Mouse (Mus musculus): Measurements from ENCODE around the gene Ints6l.
"Not testable (repeated sequence)": the region's sequence is repeated elsewhere in the genome, so short reads cannot be mapped to it uniquely, and the experiment has no call there.

Gene Ints6l

DNA sequence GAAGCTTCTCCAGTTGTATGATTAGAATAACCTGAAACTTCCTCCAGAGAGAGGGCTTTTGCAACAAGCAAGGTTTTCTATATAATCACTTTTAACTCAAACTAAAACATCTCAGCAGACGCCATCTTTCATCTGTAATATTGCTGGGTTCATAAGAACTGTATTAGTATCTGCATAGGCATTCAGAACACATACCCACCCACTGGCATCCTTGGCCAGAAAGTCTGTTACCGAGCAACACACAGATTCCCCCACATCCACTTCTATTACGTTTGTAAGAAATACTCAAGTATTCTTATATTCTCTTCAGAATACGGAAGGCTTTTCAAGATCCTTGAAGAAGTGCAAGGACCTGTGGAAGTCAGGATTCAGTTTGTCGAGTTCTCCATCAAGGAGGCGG lies 69.8 kb downstream of the Ints6l start, which contains the start of gene Gm10477:
Gene Gm10477, plus strand, starts transcription at position 301 of the 400 bp plus-strand sequence.
- not testable (repeated sequence) for DNase-seq (ENCODE audit: low spot score in 2 of 2)

- DNase-seq (ENCODE audit: low spot score in 2 of 2), result peak in 1 of 2 experiments; percentile 41
These were observed 76.6 kb downstream of the Ints6l start for GRCm38 (mm10) chrX:56531266-56531665.

DNA sequence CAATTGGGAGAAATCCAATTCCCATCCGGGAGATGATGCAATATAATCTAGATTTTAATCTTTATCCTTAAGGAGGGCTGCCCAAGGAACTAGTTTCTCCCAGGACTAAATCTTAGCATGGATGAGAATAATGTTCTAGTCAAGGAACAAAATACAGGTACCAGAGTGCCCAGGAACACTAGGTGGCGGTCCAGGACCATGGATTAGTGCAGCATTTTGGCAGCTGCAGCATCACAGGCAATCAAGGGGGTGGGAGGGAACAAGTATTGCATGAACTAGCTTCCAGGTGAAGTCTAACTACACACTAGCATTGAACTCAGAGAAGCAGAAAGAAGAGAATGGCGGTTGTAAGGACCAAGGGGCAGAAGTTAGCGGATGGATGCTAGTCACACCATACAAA lies 82.5 kb downstream of the Ints6l start:
- peak; percentile 4 to 13 for DNase-seq (ENCODE audit: low spot score in 2 of 2)

DNA sequence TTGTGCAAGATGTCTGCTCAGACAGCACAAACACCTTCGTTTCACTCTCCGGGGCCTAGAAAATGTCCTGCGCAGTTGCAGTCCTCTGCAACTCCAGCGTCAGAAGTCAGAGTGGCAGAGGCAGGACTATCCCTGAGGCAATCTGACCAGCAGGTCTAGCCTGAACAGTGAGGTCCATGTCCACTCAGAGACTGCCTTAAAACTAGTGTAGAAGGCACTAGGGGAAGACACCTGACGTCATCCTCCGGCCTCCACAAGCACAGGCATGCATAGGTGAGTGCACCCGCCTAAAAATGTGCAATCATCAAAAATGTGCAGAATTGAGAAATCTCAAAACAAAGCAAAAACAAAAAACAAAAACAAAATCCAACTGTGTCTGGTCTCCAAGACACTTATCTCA lies 94.8 kb downstream of the Ints6l start, which contains the start of gene Gm648:
Gene Gm648, minus strand, starts transcription at position 101 of the 400 bp plus-strand sequence.
- DNase-seq (ENCODE audit: low spot score in 2 of 2), result no peak

DNA sequence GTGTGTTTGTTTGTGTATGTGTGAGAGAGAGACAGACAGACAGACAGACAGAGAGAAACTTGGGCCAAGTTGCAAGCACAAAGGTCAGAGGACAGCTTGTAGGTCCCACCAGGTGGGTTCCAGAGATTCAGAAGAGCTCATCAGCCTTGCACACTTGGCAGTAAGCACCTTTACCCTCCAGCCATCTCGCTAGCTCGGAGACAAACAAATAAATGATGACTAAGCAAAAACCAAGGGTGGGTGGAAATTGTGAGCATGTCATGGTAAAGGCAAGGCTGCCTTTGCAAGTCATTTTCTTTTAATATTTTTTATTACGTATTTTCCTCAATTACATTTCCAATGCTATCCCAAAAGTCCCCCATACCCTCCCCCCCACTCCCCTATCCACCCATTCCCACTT lies 98.9 kb downstream of the Ints6l start:
- no peak for DNase-seq (ENCODE audit: low spot score in 2 of 2)
